Mouse (Mus musculus) forebrain, embryonic 16.5 days (tissue): ENCODE data around the gene Trim37. TPM values are rescaled to one million over a fixed set of nuclear protein-coding genes. Genes with fewer than 3 reads are reported as not detected.

ENCODE experiments used
- ATAC-seq: fragments of 200-750 bp; cut with Nextera tagmentation; 2 replicates; pipeline ENCODE4 v1.8.0; 2017; ENCODE audit warnings: mild to moderate bottlenecking, moderate library complexity
- H3K27ac ChIP-seq: fragments of 300-500 bp; sonication (generic); 2 replicates; pipeline ENCODE4 v1.5.1; 2014; ENCODE audit warnings: low read length, control low read depth
- H3K27me3 ChIP-seq: fragments of 300-500 bp; sonication (generic); replicated peaks from 2 replicates; pipeline ENCODE4 v1.6.1; 2014; ENCODE audit warnings: low read length; ENCODE audit not compliant: control insufficient read depth, insufficient read depth
- H3K36me3 ChIP-seq: fragments of 300-500 bp; sonication (generic); 2 replicates; pipeline ENCODE4 v1.6.1; 2014; ENCODE audit not compliant: control insufficient read depth, insufficient read depth
- H3K4me1 ChIP-seq: fragments of 300-500 bp; sonication (generic); replicated peaks from 2 replicates; pipeline ENCODE4 v1.6.1; 2014; ENCODE audit warnings: low read length; ENCODE audit not compliant: control insufficient read depth, insufficient read depth
- H3K4me2 ChIP-seq: fragments of 300-500 bp; sonication (generic); 2 replicates; pipeline ENCODE4 v1.6.1; 2014; ENCODE audit warnings: mild to moderate bottlenecking, low read length, control low read depth
- H3K4me3 ChIP-seq: fragments of 300-500 bp; sonication (generic); replicated peaks from 2 replicates; pipeline ENCODE4 v1.5.1; 2014; ENCODE audit warnings: mild to moderate bottlenecking, low read length, control low read depth
- H3K9ac ChIP-seq: fragments of 300-500 bp; sonication (generic); replicated peaks from 2 replicates; pipeline ENCODE4 v1.6.1; 2014; ENCODE audit warnings: low read depth, low read length, control low read depth
- H3K9me3 ChIP-seq: fragments of 300-500 bp; sonication (generic); 2 replicates; pipeline ENCODE4 v1.6.1; 2016; ENCODE audit warnings: low read length; ENCODE audit not compliant: control insufficient read depth
- WGBS: fragments of 180-500 bp; shearing (Covaris S2); extraction: QIAGEN DNeasy Blood & Tissue Kit; methylation state at CpG from one replicate; pipeline ENCODE4 v1.1.7; 2014; 5-methylcytosine and 5-hydroxymethylcytosine counted together
- polyA plus RNA-seq: library from polyadenylated mRNA; unstranded; fragments of >200 nt; fragmentation: Nextera tagmentation; extraction: Ambion mirVana; gene quantifications from 2 replicates; pipeline ENCODE4 v1.2.1, GENCODE M21; 2015

The Trim37 gene
- polyA plus RNA-seq, 1 experiment from 2014 or later: 95.9 TPM

DNA sequence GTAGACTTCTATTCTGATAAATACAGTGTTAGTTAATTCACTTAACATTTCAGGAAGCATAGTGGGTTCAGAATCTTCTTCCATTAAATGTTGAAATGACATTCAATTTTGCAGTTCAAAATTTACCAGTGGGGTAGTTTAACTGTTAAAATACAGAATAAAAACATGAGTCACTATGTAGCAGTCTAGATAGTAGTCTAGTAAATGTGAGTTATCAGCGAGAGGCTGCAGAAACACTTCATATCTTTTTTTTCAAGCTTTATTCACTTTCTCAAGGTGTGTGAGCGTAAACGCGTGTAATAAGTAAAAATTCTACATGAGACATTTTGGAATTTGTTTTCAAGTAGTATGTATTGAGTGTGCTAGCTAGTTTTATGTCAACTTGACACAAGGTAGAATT, 48.2 kb downstream of the Trim37 start:
- H3K27me3 ChIP-seq: no peaks in the 10 kb centered on the region
- no peak overlapping the region for H3K4me2 ChIP-seq
- no peak overlapping the region for H3K4me3 ChIP-seq
- no peaks in the 10 kb centered on the region for H3K9me3 ChIP-seq
- no peak overlapping the region for H3K27ac ChIP-seq
- no peak for ATAC-seq
- WGBS: 98% methylated on average over 4 of the region's 4 CpGs
- H3K9ac ChIP-seq: no peak overlapping the region
- H3K4me1 ChIP-seq: no peaks in the 10 kb centered on the region
- no peaks in the 10 kb centered on the region; the same call in 1 of the 2 replicates for H3K36me3 ChIP-seq

DNA sequence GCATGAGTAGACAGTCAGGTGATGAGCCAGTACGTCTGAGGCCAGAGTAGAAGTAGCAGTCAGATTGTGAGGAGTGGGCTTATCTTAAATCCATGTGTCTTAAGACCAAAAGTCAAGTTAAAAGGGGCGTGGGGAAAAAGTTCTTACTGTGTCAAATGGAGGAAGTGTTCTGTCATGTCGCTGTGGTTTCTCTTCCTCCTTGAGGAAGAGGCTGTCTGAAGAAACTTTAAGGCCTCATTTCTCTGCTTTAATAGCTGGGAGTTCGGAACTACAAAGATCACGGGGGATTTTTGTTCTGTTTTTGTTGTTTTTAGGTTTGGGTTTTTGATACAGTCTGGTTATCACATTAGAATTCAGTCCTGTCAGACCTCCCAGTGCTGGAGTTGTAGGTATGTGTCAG, 85.4 kb downstream of the Trim37 start:
- H3K9me3 ChIP-seq: no peaks in the 10 kb centered on the region
- H3K4me1 ChIP-seq: no peaks in the 10 kb centered on the region
- no peak overlapping the region for H3K9ac ChIP-seq
- H3K4me2 ChIP-seq: no peak overlapping the region
- ATAC-seq: no peak
- 80% methylated on average over 5 of the region's 5 CpGs for WGBS
- no peaks in the 10 kb centered on the region for H3K27me3 ChIP-seq
- peaks cover 5% of the 10 kb centered on the region; the same call in 1 of the 2 replicates for H3K36me3 ChIP-seq
- H3K4me3 ChIP-seq: no peak overlapping the region
- H3K27ac ChIP-seq: no peak overlapping the region

DNA sequence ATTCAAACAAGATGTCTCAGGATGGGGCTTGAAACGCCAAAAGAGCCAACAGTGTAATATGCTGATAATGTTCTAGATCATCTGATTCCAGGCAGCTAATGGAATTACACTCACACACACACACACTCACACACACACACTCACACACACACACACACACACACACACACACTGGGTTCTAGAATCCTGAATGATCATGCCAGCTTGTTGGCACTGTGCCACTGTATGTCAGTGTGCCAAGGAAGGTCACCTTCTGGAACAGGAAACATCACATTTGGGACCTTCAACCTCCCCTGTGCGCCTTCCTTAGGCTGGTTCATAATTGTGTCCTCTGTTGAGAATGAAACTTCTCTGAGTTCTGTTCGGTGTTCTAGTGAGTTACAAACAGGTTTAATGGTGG, 95.8 kb downstream of the Trim37 start:
- H3K36me3 ChIP-seq: peaks cover 6% of the 10 kb centered on the region; the same call in 1 of the 2 replicates
- H3K9me3 ChIP-seq: no peaks in the 10 kb centered on the region
- H3K9ac ChIP-seq: no peak overlapping the region
- no peak for ATAC-seq
- H3K4me3 ChIP-seq: no peak overlapping the region
- no peak overlapping the region for H3K4me2 ChIP-seq
- H3K27me3 ChIP-seq: no peaks in the 10 kb centered on the region
- WGBS: 88% methylated on average over 3 of the region's 3 CpGs
- no peak overlapping the region for H3K27ac ChIP-seq
- no peaks in the 10 kb centered on the region for H3K4me1 ChIP-seq

DNA sequence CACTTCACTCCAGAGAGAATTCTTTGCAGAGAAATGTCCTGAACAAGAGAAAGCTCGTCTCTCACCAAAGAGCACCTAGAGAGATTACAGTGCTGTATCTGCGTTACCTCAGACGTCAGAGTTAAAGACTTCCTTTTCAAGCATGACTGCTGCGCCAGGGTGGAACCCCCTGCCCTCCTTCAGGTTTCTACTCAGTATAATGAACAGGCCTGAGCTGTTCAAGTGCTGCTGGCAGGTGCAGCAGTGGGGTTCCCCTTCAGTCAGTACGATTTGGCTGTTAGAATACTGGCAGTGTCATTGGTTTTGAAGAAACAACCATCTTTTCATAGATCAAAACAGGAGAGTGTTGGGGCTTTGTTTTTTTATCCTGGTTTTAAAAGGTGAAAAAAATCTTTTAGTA, 100.2 kb downstream of the Trim37 start:
- no peak for ATAC-seq
- Histone ChIP-seq H3K9me3 (no peaks in the 10 kb centered on the region), H3K36me3 (peaks cover 9% of the 10 kb centered on the region; the same call in 1 of the 2 replicates), H3K9ac (no peak overlapping the region), H3K4me1 (no peaks in the 10 kb centered on the region), H3K4me3 (no peak overlapping the region), H3K27me3 (no peaks in the 10 kb centered on the region), H3K4me2 (no peak overlapping the region), H3K27ac (no peak overlapping the region)
- 80% methylated on average over 5 of the region's 5 CpGs for WGBS

DNA sequence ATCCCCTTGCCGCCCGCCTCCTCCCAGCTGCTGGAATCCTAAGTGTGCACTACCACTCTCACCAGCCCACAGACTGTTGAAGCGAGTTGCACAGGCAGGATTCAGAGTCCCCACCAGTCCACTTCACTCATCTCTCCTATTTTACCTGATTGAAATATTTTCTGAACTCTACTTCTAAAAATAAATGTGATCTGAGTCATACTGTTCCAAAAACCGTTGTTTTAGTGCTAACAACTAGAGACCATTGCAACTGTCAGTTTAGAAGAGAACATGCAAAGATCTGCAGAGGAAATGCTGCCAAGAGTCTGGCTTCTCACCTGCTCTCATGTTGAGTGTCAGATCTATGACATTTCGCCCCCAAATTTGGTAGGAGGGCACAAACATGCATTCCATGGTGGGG, 106.5 kb downstream of the Trim37 start:
- no peak overlapping the region for H3K9ac ChIP-seq
- ATAC-seq: no peak
- no peaks in the 10 kb centered on the region for H3K9me3 ChIP-seq
- H3K36me3 ChIP-seq: peaks cover 7% of the 10 kb centered on the region; the same call in 1 of the 2 replicates
- H3K4me3 ChIP-seq: no peak overlapping the region
- no peak overlapping the region for H3K27ac ChIP-seq
- no peaks in the 10 kb centered on the region for H3K27me3 ChIP-seq
- no peak overlapping the region for H3K4me2 ChIP-seq
- WGBS: 89% methylated on average over 5 of the region's 5 CpGs
- H3K4me1 ChIP-seq: no peaks in the 10 kb centered on the region

DNA sequence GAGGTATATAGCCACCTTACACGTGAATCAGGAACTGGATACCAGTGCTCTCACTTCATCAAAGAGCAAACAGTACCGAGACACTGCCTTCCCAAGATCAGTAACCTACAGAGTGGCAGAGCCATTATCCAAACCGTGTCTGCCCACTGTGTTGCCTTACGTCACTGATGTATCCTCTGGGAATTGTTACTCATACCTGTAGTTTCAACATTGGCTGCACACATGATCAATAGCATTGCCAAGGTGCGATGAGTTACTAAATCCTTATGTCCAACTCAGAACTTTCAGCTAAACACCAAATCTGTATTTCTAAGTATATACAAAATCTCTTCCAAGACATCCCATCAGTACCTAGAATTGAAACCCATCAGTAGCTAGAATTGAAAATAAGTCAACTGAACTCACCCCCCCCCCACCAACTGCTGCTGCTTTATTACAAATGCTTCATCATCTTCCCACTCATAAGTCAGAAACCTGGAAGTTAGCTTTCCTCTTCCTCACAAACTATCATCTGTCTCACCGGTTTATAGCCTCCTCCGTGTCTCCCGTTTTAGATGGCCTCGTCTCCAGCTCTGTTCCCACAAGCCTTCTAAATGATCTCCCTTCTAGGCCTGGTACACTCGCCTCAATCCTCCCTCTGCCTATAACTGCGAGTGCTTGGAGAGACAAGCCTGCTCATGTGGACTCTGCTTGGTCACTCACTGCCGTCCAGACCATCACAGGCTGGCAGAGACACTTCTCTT, 108.0 kb downstream of the Trim37 start:
- ATAC-seq: no peak
- WGBS: 93% methylated on average over 12 of the region's 12 CpGs
- no peaks in the 10 kb centered on the region for H3K27me3 ChIP-seq
- no peak overlapping the region for H3K9ac ChIP-seq
- no peaks in the 10 kb centered on the region for H3K9me3 ChIP-seq
- H3K4me1 ChIP-seq: no peaks in the 10 kb centered on the region
- H3K4me2 ChIP-seq: no peak overlapping the region
- H3K4me3 ChIP-seq: no peak overlapping the region
- H3K27ac ChIP-seq: no peak overlapping the region
- H3K36me3 ChIP-seq: peaks cover 4% of the 10 kb centered on the region; the same call in 1 of the 2 replicates

DNA sequence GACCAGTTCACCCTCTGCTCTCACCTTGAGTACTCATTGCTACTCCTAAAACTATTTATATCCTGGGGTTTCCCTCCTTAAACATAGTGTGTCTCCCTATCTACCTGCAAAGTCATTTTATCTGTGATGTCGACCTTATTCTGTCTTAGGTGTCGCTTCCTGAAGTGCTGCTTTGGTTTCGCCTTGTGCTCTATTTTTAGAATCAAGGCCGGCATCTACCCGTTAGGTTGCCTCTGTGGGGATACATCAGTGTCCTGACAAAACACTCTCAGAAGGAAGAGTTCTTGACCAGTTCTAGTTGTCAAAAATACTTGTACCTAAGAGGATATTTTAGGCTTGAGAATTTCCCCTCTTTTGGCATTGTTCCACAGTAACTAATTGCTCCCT, 108.6 kb downstream of the Trim37 start:
- WGBS: 85% methylated on average over 5 of the region's 5 CpGs
- no peaks in the 10 kb centered on the region for H3K9me3 ChIP-seq
- H3K4me2 ChIP-seq: no peak overlapping the region
- no peak overlapping the region for H3K4me3 ChIP-seq
- no peak overlapping the region for H3K27ac ChIP-seq
- H3K4me1 ChIP-seq: no peaks in the 10 kb centered on the region
- no peak for ATAC-seq
- no peaks in the 10 kb centered on the region for H3K27me3 ChIP-seq
- H3K36me3 ChIP-seq: peaks cover 4% of the 10 kb centered on the region; the same call in 1 of the 2 replicates
- no peak overlapping the region for H3K9ac ChIP-seq

DNA sequence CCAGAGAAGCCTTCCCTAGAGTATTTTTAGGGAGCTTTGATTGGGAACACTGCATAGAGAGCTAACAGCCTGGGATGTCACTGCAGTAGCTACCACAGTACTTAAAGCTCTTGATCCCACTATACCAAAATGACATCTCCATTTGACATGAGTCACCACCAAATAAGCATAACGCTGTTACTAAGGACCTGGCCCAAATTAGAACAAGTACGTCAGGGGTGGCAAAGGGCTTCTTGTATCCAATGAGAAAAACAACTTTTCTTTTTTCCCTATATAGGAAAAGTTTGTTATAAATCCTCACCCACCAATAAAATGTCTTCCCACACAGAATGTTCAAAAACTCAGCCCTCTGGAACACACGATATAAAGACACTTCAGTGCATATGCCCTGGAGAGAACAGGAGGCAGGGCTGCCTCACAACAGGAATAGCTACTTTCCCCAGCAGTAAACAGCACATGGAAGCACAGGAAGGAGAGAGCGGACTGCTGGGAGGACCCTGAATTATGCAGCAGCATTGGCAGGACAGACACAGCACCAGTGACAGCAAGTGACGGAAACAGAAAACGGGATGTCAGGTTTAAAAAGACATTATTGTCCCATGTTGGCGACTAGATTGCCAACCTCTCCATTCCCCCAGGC, 112.1 kb downstream of the Trim37 start:
- Histone ChIP-seq H3K9me3 (no peaks in the 10 kb centered on the region), H3K27ac (no peak overlapping the region), H3K9ac (no peak overlapping the region), H3K4me1 (no peaks in the 10 kb centered on the region), H3K27me3 (no peaks in the 10 kb centered on the region), H3K4me2 (no peak overlapping the region), H3K4me3 (no peak overlapping the region), H3K36me3 (0 out of 2 replicates have a peak, but pooled peaks cover 2% of the 10 kb centered on the region)
- 77% methylated on average over 7 of the region's 7 CpGs for whole genome bisulfite sequencing
- ATAC-seq: no peak

DNA sequence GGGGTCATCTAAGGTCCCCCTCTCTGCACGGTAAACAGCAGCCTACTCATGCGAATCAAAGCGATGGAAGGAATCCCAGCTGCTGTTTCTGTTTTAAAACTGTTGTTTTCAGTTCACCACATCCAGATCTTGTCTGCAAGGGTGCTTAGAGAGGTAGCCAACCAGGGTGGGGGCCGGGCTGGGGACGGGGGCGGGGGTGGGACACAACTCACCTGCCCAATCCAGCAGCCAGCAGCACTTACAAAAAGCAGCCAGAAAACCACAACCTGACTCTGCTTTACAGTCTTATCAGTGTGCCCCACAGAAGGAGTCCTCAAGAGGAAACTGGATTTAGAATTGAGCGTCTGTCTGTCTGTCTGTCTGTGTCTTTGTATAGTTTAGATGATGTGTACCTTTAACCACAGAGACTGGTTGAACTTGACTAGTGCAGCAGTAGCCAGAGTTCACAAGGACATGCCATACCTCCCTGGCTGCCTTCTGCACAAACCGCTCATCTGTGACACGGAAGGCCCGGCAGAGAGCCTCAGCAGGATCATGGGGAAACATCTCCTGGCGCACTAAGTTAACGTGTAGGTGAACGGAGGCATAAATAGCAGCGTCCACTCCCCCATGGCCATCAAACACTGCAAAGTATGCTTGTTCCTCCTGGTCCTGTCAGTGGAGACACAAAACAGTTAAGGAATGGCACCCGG, 113.4 kb downstream of the Trim37 start:
- 0 out of 2 replicates have a peak, but pooled peaks cover under 1% of the 10 kb centered on the region for H3K36me3 ChIP-seq
- no peaks in the 10 kb centered on the region for H3K9me3 ChIP-seq
- no peak for ATAC-seq
- H3K4me3 ChIP-seq: no peak overlapping the region
- H3K27me3 ChIP-seq: no peaks in the 10 kb centered on the region
- no peak overlapping the region for H3K9ac ChIP-seq
- WGBS: 92% methylated on average over 15 of the region's 15 CpGs
- H3K4me1 ChIP-seq: no peaks in the 10 kb centered on the region
- H3K4me2 ChIP-seq: no peak overlapping the region
- no peak overlapping the region for H3K27ac ChIP-seq
